Mouse (Mus musculus): ENCODE measurements around the gene Ppp6r3. TPM values are rescaled to one million over a fixed set of nuclear protein-coding genes. Genes with fewer than 3 reads are reported as not detected.

The Ppp6r3 gene
- total RNA-seq, 2 experiments from 2014 or later = 79.6 to 91.7 TPM

GRCm38 (mm10) chr19:3529781-3530180 lies 45.8 kb downstream of the Ppp6r3 start:
- no peak for DNase-seq (ENCODE audit: extremely low spot score in 1 of 2, low spot score in 1 of 2)

DNA sequence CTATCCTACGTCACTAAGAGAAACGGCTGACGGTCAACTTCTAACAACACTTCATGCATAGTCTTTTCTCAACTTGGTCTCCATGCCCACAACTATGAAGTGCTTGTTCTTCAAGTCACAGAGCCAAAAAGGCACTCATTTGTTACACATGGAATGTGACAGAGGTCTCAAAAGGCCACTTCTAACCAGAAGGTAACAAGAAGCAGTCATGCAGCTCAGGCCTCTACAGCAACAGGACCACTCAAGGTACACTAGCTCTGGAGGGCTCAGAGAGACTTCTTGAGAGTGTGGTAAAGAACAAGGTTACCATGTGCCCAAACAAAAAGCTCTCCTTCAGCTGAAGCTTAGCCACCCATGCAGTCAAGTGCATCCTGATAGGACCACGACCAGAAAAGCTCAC lies 46.9 kb downstream of the Ppp6r3 start:
- DNase-seq (ENCODE audit: extremely low spot score in 1 of 2, low spot score in 1 of 2) = no peak

GRCm38 (mm10) chr19:3527531-3527930 lies 48.0 kb downstream of the Ppp6r3 start:
- DNase-seq (ENCODE audit: extremely low spot score in 1 of 2, low spot score in 1 of 2) = no peak

DNA sequence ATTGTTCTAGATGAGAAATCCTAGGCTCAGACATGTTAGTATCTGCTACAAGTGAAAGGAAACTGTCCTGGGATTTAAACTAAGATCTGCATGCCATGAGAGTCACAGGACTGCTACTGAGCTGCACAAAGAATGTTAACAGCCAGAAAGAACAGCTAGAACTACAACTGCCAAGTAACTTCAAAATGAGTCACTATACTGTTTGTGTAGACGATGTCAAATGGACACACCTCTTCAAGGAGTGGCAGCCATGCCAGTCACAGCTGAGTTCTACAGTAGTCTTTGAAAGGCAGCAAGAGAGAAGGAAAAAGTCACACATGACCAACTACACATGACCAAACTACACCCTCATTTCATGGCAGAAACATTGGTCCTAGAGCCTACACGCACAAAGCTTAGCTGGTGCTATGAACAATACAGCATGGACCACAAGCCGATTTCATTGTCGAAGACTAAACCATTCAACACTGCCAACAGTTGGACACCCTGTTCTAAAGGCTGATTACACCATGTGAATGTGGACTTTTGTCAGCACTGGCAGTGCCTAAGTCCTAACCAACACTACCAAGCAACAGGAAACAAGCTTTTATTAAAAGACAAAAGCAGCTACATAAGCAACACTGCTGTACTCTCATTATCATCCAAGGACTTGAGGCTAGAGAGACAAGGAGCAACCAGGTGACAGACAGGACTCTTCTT lies 55.9 kb downstream of the Ppp6r3 start:
- no peak for DNase-seq (ENCODE audit: extremely low spot score in 1 of 2, low spot score in 1 of 2)

DNA sequence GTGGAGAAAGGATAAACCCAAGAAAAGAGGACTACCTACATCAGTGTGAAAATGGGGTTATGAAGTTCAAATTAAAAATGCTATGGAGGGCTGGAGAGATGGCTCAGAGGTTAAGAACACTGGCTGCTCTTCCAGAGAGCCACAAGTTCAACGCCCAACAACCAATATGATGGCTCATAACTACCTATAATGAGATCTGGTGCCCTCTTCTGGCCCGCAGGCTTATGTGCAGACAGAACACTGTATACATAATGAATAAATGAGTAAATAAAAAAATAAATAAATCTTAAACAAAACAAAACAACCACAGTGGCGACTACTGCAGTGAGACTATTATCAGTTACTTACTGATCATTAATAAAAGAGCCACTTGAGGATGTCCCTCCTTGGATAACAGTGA lies 78.3 kb downstream of the Ppp6r3 start:
- no peak for DNase-seq (ENCODE audit: extremely low spot score in 1 of 2, low spot score in 1 of 2)

DNA sequence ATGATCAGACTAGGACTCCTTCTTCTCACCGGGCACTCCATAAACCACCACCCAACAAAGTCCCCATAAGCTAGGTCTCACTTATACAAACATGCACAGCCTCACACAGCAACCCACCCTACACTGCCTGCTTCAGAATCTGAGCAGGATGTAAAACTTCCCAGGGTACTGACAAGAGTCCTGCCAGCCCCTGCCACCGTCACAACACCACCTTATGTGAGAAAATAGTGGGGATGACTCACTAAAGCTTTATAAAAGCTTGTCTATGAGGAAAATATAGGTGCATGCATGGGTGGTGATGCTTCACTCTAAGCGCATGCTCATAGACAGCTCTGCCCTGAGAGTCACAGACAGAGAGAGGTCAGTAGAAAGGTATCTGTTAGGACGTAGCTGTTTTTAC lies 85.7 kb downstream of the Ppp6r3 start:
- DNase-seq (ENCODE audit: extremely low spot score in 1 of 2, low spot score in 1 of 2) = no peak

- no peak for DNase-seq (ENCODE audit: extremely low spot score in 1 of 2, low spot score in 1 of 2)
Observed at GRCm38 (mm10) chr19:3482831-3483230, 92.7 kb downstream of the Ppp6r3 start.

DNA sequence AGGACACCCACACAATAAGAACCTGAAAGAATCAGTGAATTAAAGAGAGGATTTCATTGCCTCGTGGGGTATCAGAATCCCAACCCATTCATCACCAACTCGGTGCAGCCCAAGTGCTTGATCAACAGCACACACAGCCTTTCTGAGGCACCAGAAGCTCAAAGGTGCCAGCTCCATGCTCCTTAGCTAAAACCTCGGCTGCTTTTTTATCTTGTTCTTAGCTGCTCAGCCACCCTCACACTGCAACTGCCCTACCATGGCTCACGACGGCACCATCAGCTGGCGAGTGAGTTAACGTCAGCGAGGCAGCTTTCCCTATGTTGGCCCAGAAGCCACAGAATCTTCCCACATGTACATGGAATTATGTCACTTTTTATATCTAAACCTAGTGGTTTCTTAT lies 95.4 kb downstream of the Ppp6r3 start:
- DNase-seq (ENCODE audit: extremely low spot score in 1 of 2, low spot score in 1 of 2) = no peak

- DNase-seq (ENCODE audit: extremely low spot score in 1 of 2, low spot score in 1 of 2) = no peak
Observed at GRCm38 (mm10) chr19:3476996-3477395, 98.6 kb downstream of the Ppp6r3 start.

DNA sequence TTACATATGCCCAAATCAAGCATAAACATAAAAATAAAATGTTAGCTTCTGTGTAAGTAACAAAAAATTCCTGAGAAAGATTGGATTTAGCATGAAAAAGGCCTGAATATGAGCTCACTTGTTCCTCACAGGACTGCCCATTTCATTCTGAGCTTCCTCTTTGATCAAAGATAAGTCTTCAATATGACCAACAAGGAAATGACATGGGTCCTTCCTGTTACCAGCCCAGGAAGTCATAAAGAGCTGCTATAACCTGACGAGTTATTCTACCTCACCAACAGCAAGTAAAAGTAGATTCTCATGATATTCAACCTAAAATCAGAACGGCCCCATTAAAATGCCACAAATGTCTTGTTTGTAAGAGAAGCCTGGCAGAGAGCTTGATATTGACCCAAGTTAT lies 104.3 kb downstream of the Ppp6r3 start:
- no peak for DNase-seq (ENCODE audit: extremely low spot score in 1 of 2, low spot score in 1 of 2)

- DNase-seq (ENCODE audit: extremely low spot score in 1 of 2, low spot score in 1 of 2) = no peak
Observed at GRCm38 (mm10) chr19:3467574-3467973, 108.0 kb downstream of the Ppp6r3 start.

DNA sequence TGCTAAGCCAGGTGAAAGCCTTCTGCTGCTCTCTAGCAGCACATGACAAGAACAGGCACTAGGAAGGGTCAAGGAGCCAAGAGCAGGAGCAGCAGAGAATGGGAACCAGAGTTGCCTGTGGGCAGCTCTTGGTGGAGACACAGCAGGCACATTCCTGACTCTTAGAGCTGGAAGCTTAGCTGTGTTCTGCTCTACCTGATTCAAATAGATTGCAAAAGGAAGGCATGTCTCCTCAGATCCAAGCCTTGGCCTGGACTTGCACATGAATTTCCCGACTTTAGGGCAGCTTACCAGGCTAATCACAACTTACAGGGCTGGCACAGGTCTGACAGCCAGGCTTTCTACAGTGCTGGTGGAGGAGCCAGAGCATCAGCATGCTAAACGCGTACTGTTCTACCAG lies 115.6 kb downstream of the Ppp6r3 start:
- DNase-seq (ENCODE audit: extremely low spot score in 1 of 2, low spot score in 1 of 2) = no peak

DNA sequence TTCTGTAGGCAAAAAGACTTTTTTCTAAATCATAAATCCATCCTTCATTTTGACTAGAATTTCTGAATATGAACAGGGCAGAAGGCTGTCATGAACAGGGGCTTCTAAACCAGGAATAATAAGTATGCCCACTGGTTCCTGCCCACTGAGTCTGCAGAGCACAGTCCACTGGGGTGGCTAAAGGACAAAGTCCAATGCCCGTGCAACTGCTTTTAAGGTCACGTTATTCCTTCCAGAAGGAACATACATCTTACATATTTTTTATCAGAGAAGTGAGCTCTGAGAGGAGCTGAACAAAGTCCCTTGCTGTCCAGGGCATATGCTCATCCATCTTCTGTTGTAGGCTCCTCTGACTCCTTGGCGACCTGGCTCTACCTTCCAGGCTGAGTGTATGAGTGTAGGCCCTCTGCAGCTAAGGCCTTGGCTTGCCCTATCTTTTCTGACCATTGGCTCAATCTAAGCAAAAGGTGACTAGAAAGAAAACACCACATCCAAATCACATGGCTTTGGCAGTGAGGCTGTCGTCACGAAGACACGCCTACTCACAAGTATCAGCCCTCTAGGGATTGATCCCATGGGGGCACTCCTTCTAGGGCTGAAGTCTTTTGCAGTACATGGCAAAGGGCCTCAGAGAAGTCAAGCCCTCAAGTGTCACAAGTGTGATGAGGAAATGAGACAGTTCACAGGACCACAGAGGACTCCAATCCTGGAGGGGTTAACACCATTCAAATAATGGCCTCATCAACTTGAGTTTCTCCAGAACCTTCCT lies 117.0 kb downstream of the Ppp6r3 start:
- DNase-seq (ENCODE audit: extremely low spot score in 1 of 2, low spot score in 1 of 2) = no peak

DNA sequence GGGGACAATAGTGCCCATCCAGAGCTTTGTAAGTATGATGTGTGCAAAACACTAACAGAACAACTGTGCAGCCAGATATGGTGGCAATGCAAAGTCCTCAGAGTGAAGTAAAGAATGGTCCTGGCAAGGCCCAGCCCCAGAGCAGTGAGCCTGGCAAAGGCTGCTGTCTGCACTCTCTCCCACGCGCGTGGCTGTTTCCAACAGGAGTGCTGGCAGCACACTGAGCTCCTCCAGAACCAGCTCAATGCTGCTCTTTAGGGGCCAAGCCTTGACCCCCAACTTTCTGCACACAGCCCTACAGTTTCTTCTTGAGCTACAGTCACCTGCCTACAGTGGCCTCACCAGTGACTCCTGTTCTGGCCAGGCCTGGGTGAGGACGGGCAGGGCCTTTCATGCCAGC lies 117.8 kb downstream of the Ppp6r3 start:
- DNase-seq (ENCODE audit: extremely low spot score in 1 of 2, low spot score in 1 of 2) = no peak

- no peak for DNase-seq (ENCODE audit: extremely low spot score in 1 of 2, low spot score in 1 of 2)
Observed at GRCm38 (mm10) chr19:3451649-3452048, 123.9 kb downstream of the Ppp6r3 start.

- DNase-seq (ENCODE audit: extremely low spot score in 1 of 2, low spot score in 1 of 2) = peak; percentile 50 to 56
Observed at GRCm38 (mm10) chr19:3451170-3451569, 124.4 kb downstream of the Ppp6r3 start.

GRCm38 (mm10) chr19:3450714-3451113 lies 124.8 kb downstream of the Ppp6r3 start:
- DNase-seq (ENCODE audit: extremely low spot score in 1 of 2, low spot score in 1 of 2) = no peak

DNA sequence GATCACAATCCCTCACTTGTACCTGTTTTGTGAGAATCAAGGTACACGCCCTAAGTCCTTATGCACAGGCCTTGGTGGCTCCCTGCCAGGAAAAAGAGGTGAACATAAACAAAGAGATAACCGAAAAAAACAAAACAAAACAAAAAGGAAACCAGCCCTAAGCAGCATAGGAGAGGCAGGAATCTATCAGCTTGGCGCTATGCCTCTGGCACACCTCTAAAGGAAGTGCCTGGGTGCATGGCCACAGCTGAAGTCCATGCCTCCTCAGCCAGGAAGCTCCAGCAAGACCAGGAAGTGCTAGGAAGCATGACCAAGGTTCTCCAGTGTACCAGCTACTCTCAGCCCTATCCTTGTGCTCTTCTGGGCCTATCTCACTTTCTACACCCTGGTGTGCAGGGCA lies 126.3 kb downstream of the Ppp6r3 start:
- no peak for DNase-seq (ENCODE audit: extremely low spot score in 1 of 2, low spot score in 1 of 2)

- DNase-seq (ENCODE audit: extremely low spot score in 1 of 2, low spot score in 1 of 2) = no peak
Observed at GRCm38 (mm10) chr19:3447348-3447747, 128.2 kb downstream of the Ppp6r3 start.

GRCm38 (mm10) chr19:3441092-3441491 lies 134.5 kb downstream of the Ppp6r3 start:
- DNase-seq (ENCODE audit: extremely low spot score in 1 of 2, low spot score in 1 of 2) = no peak

- DNase-seq (ENCODE audit: extremely low spot score in 1 of 2, low spot score in 1 of 2) = no peak
Observed at GRCm38 (mm10) chr19:3440667-3441066, 134.9 kb downstream of the Ppp6r3 start.

- no peak for DNase-seq (ENCODE audit: extremely low spot score in 1 of 2, low spot score in 1 of 2)
Observed at GRCm38 (mm10) chr19:3437980-3438379, 137.6 kb downstream of the Ppp6r3 start.
